Mouse (Mus musculus) stomach, postnatal 0 days (tissue): ENCODE measurements around the gene Nploc4. TPM values are rescaled to one million over a fixed set of nuclear protein-coding genes. Genes with fewer than 3 reads are reported as not detected.

Source experiments
- ATAC-seq: fragments of 200-750 bp; cut with Nextera tagmentation; 2 replicates; pipeline ENCODE4 v1.8.0; 2017; ENCODE audit not compliant: low FRiP score, low TSS enrichment
- DNase-seq: peaks from one replicate; pipeline ENCODE4 v3.0.0-alpha.2; 2016; ENCODE audit warnings: low spot score
- H3K27ac ChIP-seq: fragments of 300-500 bp; sonication (generic); replicated peaks from 2 replicates; pipeline ENCODE4 v1.5.1; 2014; ENCODE audit warnings: mild to moderate bottlenecking, control low read depth
- H3K27me3 ChIP-seq: fragments of 300-500 bp; sonication (generic); 2 replicates; pipeline ENCODE4 v1.6.1; 2014; ENCODE audit warnings: low read length; ENCODE audit not compliant: control insufficient read depth, insufficient read depth
- H3K36me3 ChIP-seq: fragments of 300-500 bp; sonication (generic); 2 replicates; pipeline ENCODE4 v1.6.1; 2014; ENCODE audit warnings: low read length, mixed read lengths; ENCODE audit not compliant: control insufficient read depth, insufficient read depth
- H3K4me1 ChIP-seq: fragments of 300-500 bp; sonication (generic); replicated peaks from 2 replicates; pipeline ENCODE4 v1.6.1; 2014; ENCODE audit warnings: antibody characterized with exemption; ENCODE audit not compliant: control insufficient read depth, insufficient read depth
- H3K4me2 ChIP-seq: fragments of 300-500 bp; sonication (generic); replicated peaks from 2 replicates; pipeline ENCODE4 v1.6.1; 2014; ENCODE audit warnings: low read depth, mild to moderate bottlenecking, control low read depth, moderate library complexity
- H3K4me3 ChIP-seq: fragments of 300-500 bp; sonication (generic); 2 replicates; pipeline ENCODE4 v1.5.1; 2014; ENCODE audit warnings: low read depth, low read length, control low read depth
- H3K9ac ChIP-seq: fragments of 300-500 bp; sonication (generic); 2 replicates; pipeline ENCODE4 v1.6.1; 2014; ENCODE audit warnings: mild to moderate bottlenecking, low read length, control low read depth, mixed read lengths
- H3K9me3 ChIP-seq: fragments of 300-500 bp; sonication (generic); 2 replicates; pipeline ENCODE4 v1.6.1; 2016; ENCODE audit warnings: low read length; ENCODE audit not compliant: control insufficient read depth
- CTCF ChIP-seq: IDR thresholded peaks from 2 replicates; pipeline ENCODE4 v1.5.1; 2016; ENCODE audit warnings: antibody characterized with exemption, low read depth, mild to moderate bottlenecking, moderate library complexity
- EP300 ChIP-seq: optimal IDR thresholded peaks from 2 replicates; pipeline ENCODE3; 2016; ENCODE audit warnings: antibody characterized with exemption
- WGBS: fragments of 180-500 bp; shearing (Covaris S2); extraction: QIAGEN DNeasy Blood & Tissue Kit; methylation state at CpG from one replicate; pipeline ENCODE4 v1.1.7; 2014; 5-methylcytosine and 5-hydroxymethylcytosine counted together
- polyA plus RNA-seq: library from polyadenylated mRNA; unstranded; fragments of >200 nt; fragmentation: Nextera tagmentation; extraction: Ambion mirVana; gene quantifications from 2 replicates; pipeline ENCODE4 v1.2.1, GENCODE M21; 2015

Nploc4 gene
- polyA plus RNA-seq, 1 experiment from 2014 or later = 15.7 TPM

DNA sequence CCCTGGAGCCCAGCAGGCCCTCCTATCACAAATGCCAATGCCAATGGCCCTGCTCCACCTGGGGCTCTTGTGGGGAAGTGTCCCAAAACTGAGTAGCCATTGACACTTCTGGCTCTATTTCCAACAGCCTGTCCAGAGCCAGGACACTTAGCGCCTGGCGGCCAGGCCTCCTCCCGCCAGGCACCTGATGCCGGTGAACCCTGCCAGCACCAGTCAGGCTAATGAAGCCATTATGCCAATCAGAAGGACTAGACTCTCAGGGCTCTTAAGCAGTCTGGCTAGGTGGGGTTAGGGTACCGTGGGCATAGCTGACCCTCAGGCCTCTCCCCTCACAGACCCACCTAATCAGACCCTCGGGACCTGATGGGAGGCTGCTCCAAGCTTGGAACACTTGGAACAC, 78.1 kb downstream of the Nploc4 start:
- Histone ChIP-seq H3K9ac (no peak overlapping the region), H3K4me1 (peaks cover 9% of the 10 kb centered on the region; the same call in 1 of the 2 replicates), H3K9me3 (no peaks in the 10 kb centered on the region), H3K27me3 (no peaks in the 10 kb centered on the region), H3K27ac (no peak overlapping the region), H3K4me3 (no peak overlapping the region), H3K36me3 (no peaks in the 10 kb centered on the region), H3K4me2 (no peak overlapping the region)
- DNase-seq (no peak), ATAC-seq (no peak)
- WGBS = 80% methylated on average over 6 of the region's 6 CpGs
- TF ChIP-seq CTCF (no peak), EP300 (no peak)

GRCm38 (mm10) chr11:120357791-120358401, 79.6 kb downstream of the Nploc4 start:
- H3K4me3 ChIP-seq = no peak overlapping the region
- no peaks in the 10 kb centered on the region for H3K36me3 ChIP-seq
- no peaks in the 10 kb centered on the region for H3K9me3 ChIP-seq
- WGBS = 6% methylated on average over 10 of the region's 10 CpGs
- no peaks in the 10 kb centered on the region for H3K27me3 ChIP-seq
- peaks cover 17% of the 10 kb centered on the region for H3K4me1 ChIP-seq
- ATAC-seq = peak; percentile 28
- peak overlapping the region; percentile 81 for H3K27ac ChIP-seq
- 0 out of 2 replicates have a peak overlapping the region, but pooled peaks have one; percentile 8 for H3K9ac ChIP-seq
- no peak for TF ChIP-seq CTCF
- no peak for TF ChIP-seq EP300
- H3K4me2 ChIP-seq = no peak overlapping the region
- DNase-seq = peak; percentile 91

GRCm38 (mm10) chr11:120356900-120357299, 80.6 kb downstream of the Nploc4 start:
- Histone ChIP-seq H3K4me3 (no peak overlapping the region), H3K4me1 (peaks cover 20% of the 10 kb centered on the region), H3K9ac (no peak overlapping the region), H3K9me3 (no peaks in the 10 kb centered on the region), H3K36me3 (no peaks in the 10 kb centered on the region), H3K4me2 (no peak overlapping the region), H3K27ac (no peak overlapping the region), H3K27me3 (no peaks in the 10 kb centered on the region)
- 92% methylated on average over 4 of the region's 4 CpGs for WGBS
- no peak for DNase-seq
- no peak for ATAC-seq
- TF ChIP-seq CTCF (no peak), EP300 (no peak)

DNA sequence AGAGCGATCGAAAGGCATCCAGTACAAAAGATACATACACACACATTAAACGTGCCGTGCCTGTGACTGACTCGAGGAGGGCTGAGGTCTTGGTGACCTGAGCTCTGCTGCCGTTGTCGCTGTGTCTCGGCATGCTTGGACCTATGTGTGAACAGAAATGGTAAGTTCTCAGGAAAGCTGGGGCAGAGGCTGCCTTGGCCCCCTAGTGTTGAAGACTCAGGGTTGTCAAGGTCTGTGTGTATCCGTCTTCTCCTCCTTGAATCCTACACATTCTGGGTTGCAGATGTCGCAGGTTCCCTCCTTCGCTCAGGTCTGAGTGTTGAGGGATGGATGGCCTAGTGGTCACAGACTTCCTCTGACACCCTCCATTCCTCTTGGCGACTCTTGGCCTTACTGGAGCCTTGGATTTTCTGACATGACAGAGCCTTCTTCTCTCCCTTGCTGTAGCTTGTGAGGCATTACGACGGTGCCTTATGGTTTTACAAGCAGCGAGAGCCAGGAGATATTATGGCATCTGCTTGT, 81.1 kb downstream of the Nploc4 start:
- peaks cover 20% of the 10 kb centered on the region for H3K4me1 ChIP-seq

DNA sequence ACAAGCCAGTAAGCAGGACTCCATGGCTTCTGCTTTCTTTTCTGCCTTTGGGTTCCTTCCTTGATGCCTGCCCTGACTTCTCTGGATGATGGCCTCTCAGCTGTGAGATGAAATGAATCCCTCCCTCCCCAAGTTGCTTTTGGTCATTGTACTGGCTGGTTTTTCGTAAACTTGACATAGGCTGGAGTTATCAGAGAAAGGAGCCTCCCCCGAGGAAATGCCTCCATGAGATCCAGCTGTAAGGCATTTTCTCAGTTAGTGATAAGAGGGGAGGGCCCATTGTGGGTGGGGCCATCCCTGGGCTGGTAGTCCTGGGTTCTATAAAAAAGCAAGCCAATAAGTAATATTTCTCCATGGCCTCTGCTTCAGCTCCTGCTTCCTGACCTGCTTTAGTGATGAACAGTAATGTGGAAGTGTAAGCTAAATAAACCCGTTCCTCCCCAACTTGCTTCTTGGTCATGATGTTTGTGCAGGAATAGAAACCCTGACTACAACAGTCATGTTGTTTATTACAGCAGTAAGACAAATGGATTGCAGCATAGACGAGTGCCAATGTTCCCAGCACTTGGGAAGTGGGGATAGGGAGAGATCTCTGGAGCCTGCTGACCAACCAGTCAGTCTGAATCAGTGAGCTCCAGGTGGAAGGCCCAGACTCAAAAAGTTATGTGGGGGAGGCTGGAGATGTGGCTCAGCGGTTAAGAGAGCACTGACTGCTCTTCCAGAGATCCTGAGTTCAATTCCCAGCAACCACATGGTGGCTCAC, 82.0 kb downstream of the Nploc4 start:
- 34% methylated on average over 5 of the region's 5 CpGs for WGBS
- ATAC-seq = no peak
- Histone ChIP-seq H3K9me3 (no peaks in the 10 kb centered on the region), H3K36me3 (no peaks in the 10 kb centered on the region), H3K4me2 (no peak overlapping the region), H3K9ac (no peak overlapping the region), H3K27ac (peak overlapping the region; percentile 100), H3K4me1 (peaks cover 20% of the 10 kb centered on the region), H3K4me3 (no peak overlapping the region), H3K27me3 (no peaks in the 10 kb centered on the region)
- TF ChIP-seq CTCF (no peak), EP300 (no peak)
- no peak for DNase-seq

More for the DNA sequence above, 81.1 kb downstream of the Nploc4 start:
- Histone ChIP-seq H3K27me3 (no peaks in the 10 kb centered on the region), H3K27ac (no peak overlapping the region), H3K9ac (no peak overlapping the region), H3K4me2 (no peak overlapping the region), H3K9me3 (no peaks in the 10 kb centered on the region), H3K36me3 (no peaks in the 10 kb centered on the region), H3K4me3 (no peak overlapping the region)
- peak; percentile 57 for TF ChIP-seq CTCF
- no peak for TF ChIP-seq EP300
- ATAC-seq (no peak), DNase-seq (no peak)
- WGBS = 77% methylated on average over 15 of the region's 15 CpGs
